Mouse (Mus musculus): ENCODE measurements around the gene Cpxm2. TPM values are rescaled to one million over a fixed set of nuclear protein-coding genes. Genes with fewer than 3 reads are reported as not detected.

Gene Cpxm2
- polyA plus RNA-seq, 1 experiment = 22.6 TPM

DNA sequence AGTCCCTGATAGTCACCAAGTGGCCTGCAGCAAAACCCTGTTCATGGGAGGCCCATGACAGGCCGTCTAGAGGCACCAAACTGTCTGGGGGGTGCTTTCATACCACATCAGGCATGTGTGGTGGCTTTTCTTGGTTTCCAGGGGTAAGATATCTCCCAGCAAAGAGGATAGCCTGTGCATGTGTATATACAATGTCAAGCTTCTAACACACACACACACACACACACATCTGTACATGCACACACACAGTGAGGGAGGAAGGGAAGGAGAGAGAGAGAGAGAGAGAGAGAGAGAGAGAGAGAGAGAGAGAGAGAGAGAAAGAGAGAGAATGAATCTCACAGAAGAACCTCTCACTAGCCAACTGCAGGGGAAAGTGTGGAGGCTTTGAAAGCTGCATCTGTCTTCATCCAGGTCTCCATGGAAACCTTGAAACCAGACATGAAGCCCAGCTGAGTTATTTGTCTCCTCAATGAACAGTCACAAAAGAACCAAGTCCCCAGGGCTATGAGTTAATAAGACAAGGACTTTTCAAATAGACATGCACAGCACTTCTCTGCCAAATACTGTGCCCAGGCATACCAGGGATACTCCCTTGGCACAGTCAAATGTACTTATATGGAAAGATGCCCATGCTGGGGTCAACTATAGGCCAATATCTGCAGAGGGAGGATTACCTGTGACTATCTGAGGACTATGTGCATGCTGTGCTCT lies 141.4 kb downstream of the Cpxm2 start:
- no peak for TF ChIP-seq POLR2A (IDR thresholded peaks at IDR 0.05; ENCODE audit: low read depth, low read length)
- TF ChIP-seq CTCF (IDR thresholded peaks at IDR 0.05; ENCODE audit: borderline replicate concordance, insufficient read depth, low read length) = no peak
- H3K4me1 ChIP-seq (ENCODE audit: control insufficient read depth, insufficient read depth, low read length) = no peaks in the 10 kb centered on the region
- no peak overlapping the region for H3K27ac ChIP-seq (ENCODE audit: insufficient read depth, low read length)
- H3K4me3 ChIP-seq (ENCODE audit: insufficient read depth, low read length) = no peak overlapping the region

DNA sequence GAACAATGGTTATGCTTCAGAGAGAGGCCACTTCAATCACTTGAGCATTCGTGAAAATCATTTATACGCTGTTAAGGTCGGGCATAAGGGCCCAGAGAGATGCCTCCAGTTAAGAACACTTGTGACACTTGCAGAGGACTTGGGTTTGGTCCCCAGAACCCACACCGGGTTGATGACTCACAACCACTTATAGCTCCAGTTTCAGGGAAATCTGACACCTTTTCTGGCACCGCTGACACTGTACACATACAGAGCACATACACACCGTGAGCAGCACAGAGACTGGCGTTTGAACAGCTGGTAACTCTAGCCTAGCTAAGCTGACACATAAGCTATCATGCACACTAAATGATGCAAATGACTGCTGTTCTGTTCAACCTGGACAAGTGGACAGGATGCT lies 145.5 kb downstream of the Cpxm2 start:
- Histone ChIP-seq H3K27ac (ENCODE audit: insufficient read depth, low read length) (no peak overlapping the region), H3K4me1 (ENCODE audit: control insufficient read depth, insufficient read depth, low read length) (no peaks in the 10 kb centered on the region), H3K4me3 (ENCODE audit: insufficient read depth, low read length) (no peak overlapping the region)
- TF ChIP-seq POLR2A (IDR thresholded peaks at IDR 0.05; ENCODE audit: low read depth, low read length) = no peak
- TF ChIP-seq CTCF (IDR thresholded peaks at IDR 0.05; ENCODE audit: borderline replicate concordance, insufficient read depth, low read length) = no peak

DNA sequence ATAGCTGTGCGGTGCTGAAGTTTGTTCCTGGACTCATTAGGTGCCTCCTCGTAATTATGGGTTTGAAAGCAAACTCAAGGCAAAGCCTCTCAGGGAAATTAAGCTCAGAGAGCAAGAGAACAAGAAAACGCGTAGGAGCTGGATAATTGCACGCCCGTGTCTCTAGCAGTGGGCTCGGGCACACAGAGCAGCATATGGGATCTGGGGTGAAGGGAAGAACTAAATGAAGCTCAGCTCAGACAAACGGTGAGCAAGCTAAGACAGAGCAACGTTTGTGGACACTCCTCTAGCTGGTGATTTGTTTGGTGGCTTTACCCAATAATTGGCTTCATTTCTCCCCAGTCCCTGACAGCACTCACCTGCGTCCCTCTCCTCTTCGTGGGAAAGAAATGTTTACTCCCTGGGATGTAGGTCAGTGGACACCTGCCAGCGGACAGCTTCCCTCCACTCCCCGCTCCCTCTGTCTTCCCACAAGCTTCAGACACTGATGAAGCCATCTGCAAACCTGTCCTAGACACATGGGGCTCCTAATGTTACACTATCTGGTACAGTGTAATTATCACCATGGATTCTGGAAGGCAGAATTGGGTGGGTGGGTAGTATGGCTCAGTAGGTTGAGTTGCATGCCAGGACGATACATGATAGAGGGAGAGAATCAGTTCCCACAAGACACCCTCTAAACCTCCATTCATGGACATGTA lies 148.4 kb downstream of the Cpxm2 start:
- H3K4me3 ChIP-seq (ENCODE audit: insufficient read depth, low read length) = no peak overlapping the region
- no peaks in the 10 kb centered on the region for H3K4me1 ChIP-seq (ENCODE audit: control insufficient read depth, insufficient read depth, low read length)
- no peak for TF ChIP-seq POLR2A (IDR thresholded peaks at IDR 0.05; ENCODE audit: low read depth, low read length)
- no peak for TF ChIP-seq CTCF (IDR thresholded peaks at IDR 0.05; ENCODE audit: borderline replicate concordance, insufficient read depth, low read length)

GRCm38 (mm10) chr7:131992873-131993272 lies 161.7 kb downstream of the Cpxm2 start:
- TF ChIP-seq CTCF (IDR thresholded peaks at IDR 0.05; ENCODE audit: borderline replicate concordance, insufficient read depth, low read length) (no peak), POLR2A (IDR thresholded peaks at IDR 0.05; ENCODE audit: low read depth, low read length) (no peak)
- Histone ChIP-seq H3K4me3 (ENCODE audit: insufficient read depth, low read length) (no peak overlapping the region), H3K27ac (ENCODE audit: insufficient read depth, low read length) (no peak overlapping the region), H3K4me1 (ENCODE audit: control insufficient read depth, insufficient read depth, low read length) (no peaks in the 10 kb centered on the region)

More for the DNA sequence above, 148.4 kb downstream of the Cpxm2 start:
- H3K27ac ChIP-seq (ENCODE audit: insufficient read depth, low read length) = no peak overlapping the region

DNA sequence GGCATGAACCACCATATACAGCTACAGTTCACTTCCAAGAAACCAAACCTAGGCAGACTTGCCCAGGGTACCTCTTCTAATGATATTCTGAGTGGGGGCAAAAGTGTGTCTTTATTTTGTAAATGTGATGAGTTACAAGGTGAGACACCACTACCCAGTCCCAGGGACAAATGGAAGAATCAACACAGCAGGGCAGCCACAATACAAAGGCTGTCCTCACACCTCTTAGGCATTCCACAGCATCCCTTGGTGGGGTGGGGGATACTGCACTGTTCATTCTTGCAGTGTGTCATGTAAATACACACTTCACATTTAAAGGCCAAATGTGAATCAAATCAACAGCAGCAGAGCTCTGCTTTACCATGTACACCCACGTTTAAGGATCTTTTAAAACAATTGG lies 162.3 kb downstream of the Cpxm2 start:
- no peak overlapping the region for H3K27ac ChIP-seq (ENCODE audit: insufficient read depth, low read length)
- H3K4me3 ChIP-seq (ENCODE audit: insufficient read depth, low read length) = no peak overlapping the region
- TF ChIP-seq CTCF (IDR thresholded peaks at IDR 0.05; ENCODE audit: borderline replicate concordance, insufficient read depth, low read length) = no peak
- TF ChIP-seq POLR2A (IDR thresholded peaks at IDR 0.05; ENCODE audit: low read depth, low read length) = no peak
- no peaks in the 10 kb centered on the region for H3K4me1 ChIP-seq (ENCODE audit: control insufficient read depth, insufficient read depth, low read length)

GRCm38 (mm10) chr7:131989056-131989455 lies 165.5 kb downstream of the Cpxm2 start:
- TF ChIP-seq POLR2A (IDR thresholded peaks at IDR 0.05; ENCODE audit: low read depth, low read length) (no peak), CTCF (IDR thresholded peaks at IDR 0.05; ENCODE audit: borderline replicate concordance, insufficient read depth, low read length) (no peak)
- Histone ChIP-seq H3K27ac (ENCODE audit: insufficient read depth, low read length) (no peak overlapping the region), H3K4me3 (ENCODE audit: insufficient read depth, low read length) (no peak overlapping the region), H3K4me1 (ENCODE audit: control insufficient read depth, insufficient read depth, low read length) (no peaks in the 10 kb centered on the region)

Other genes with a start within 250 kb of the Cpxm2 start
- gene Gpr26, start 188.3 kb downstream of the Cpxm2 start, polyA plus RNA-seq (2011; ENCODE audit: insufficient read length, low read depth, missing spikeins) = not detected in 2 replicates
- gene Chst15, start 162.5 kb upstream of the Cpxm2 start, polyA plus RNA-seq (2011; ENCODE audit: insufficient read length, low read depth, missing spikeins) = 10.9 and 12.9 TPM in 2 replicates

Measured in embryonic fibroblast, embryonic 13.5 days (primary cell).